Mouse (Mus musculus) urinary bladder, postnatal 10 days (tissue): ENCODE results near the gene F12.

Experiments
- DNase-seq: peaks from one replicate; pipeline ENCODE4 v3.0.0; 2022; ENCODE audit warnings: low spot score

The F12 gene

DNA sequence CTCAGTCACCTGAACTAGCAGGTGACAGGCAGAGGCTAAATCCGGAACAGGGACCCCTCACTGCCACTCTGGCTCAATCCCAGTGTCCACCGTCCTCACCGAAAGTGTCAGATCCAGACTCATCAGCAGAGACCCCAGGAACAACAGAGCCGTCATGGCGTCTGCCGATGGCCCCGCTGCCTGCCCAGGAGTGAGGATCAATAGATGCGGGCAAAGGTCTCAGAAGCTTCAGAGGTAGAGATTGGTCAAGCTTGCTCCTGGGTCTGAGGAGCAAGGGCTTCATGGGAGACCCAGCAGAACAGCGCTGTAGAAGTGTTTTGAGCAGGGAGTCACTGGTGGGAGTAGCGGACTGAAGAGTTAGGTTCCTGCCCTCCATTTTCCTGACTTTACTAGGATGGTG, at the start of gene F12:
Gene F12, minus strand, starts transcription at position 181 of the 400 bp plus-strand sequence.
- no peak for DNase-seq

DNA sequence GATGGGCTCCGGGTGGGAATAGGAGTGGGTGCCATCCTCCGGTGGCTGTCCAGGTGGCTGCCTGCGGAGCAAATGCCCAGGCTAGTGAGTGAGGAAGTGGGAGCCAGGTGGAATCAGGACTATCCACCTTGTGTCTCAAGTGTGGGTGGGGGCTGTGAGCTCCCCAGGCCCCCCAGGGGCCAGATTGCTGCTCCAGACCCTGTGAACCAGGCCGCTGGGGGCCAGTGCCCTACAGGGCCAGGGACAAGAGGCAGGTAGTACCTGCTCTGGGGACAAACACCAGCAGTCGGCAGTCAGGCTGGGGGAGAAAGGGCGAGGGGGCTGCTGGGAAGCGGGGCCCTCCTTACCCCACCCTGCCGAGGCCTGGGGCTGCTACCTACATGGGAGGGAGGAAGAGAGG, 49.7 kb upstream of the F12 start:
- DNase-seq, result no peak

DNA sequence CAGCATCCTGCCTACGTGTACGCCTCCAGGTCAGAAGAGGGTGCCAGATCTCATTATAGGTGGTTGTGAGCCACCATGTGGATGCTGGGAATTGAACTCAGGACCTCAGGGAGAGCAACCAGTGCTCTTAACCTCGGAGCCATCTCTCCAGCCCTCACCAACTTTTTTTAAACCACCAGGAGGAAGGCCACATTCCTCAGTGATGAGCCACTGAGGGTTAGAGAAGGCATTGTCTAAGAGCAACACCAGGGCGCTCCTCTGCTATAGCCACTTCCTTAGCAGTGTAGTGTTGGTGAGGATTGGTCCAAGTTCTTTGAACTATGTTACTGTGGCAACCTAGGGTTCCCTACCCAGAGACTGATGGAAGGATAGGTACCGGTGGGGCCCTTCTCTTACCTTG, 49.2 kb upstream of the F12 start:
- DNase-seq, result no peak

DNA sequence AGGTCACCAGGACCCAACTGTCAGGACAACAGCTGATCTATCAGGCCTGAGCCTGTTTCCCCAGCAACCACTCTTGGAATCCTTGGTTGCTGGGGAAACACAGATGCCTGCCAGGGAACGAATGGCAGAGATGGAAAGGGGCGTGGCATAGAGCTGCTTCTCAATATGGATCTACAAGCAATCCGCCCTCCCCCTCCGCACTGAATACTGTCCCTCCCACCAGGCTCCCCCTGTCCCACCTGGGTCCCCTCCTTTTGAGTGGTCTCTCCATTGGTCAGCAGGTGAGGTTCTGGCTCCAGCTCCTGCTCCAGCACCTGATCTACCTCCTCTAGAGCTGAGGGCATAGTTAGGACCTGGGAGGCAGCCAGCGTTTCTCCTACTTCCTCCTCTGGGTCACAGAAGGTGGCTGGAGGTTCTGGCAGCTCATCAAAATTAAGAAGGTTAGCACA, 48.1 kb upstream of the F12 start:
- no peak for DNase-seq

DNA sequence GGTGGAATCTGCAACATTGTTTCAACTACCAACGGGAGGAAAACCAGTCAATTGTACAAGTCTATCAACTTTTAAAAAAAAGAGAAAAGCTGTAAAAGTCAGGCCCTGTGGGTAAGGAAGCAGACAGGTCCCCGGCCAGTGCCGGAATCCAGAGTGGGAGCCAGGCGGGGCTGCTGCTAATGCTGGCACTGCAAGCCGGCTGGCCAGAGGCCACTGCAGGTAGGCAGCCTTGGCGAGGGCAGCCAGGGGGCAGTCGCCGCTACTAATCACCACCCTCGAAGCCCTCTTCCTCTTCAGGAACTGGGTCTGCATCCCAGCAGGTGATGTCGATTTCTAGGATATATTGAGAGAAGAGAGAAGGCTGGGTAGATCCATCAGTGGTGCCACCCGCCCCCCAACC, 47.4 kb upstream of the F12 start:
- DNase-seq, result no peak

DNA sequence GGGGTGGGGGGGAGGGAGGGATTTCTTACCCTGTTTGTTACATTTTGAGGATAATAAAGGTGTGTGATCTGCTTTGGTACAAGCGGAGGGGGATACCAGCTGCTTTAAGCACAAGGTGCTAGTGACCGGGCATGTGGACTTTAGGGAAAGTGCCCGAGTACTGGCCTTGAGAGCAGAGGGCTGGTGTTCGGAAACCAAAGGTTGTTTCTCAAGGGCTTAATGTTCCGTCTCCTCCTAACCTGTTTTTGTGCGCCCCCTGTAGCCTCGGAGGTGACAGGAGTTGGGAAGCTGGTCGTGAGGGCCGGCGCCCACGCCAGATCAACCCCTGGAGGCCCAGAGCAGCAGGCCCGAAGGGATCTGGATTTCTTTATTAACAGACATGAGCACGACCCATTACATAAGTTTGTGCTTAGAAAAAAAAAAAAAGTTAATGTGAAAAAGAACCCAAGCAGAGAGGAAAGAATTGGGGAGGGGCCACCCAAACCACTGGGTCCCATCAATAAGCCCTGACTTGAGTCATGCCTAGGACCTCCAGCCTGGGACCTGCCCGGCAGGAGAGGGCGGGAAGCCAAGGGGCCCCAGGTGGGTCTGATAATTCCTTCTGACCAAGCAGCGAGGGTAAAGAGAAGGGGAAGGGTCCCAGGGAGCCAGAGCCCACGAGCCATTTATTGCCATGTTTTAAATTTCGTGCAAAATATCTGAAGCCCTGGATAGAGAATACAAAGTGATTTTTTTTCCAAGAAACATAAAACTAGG, 46.7 kb upstream of the F12 start:
- DNase-seq, result no peak

DNA sequence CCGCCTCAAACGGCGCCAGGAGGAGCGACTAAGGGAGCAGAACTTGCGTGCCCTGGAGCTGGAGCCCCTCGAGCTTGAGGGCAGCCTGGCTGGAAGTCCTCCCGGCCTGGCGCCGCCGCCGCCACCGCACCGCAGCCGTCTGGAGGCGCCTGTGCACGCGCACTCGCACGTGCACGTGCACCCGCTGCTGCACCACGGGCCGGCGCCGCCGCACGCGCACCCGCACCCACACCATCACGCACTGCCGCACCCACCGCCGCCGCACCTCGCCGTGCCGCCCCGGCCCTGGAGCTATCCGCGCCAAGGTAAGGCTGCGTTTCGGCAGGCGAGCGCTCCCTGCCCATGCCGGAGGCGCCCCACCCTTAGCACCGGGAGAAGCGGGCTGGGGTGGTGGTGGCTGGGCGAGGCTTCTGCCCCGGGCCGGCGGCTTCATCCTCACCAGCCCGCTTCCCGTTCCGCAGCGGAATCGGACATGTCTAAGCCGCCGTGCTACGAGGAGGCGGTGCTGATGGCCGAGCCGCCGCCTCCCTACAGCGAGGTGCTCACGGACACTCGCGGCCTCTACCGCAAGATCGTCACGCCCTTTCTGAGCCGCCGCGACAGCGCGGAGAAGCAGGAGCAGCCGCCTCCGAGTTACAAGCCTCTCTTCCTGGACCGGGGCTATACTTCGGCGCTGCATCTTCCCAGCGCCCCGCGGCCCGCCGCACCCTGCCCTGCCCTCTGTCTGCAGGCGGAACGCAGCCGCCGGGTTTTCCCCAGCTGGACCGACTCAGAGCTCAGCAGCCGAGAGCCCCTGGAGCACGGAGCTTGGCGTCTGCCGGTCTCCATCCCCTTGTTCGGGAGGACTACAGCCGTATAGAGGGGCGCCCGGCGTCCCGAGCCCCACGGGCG, 45.8 kb upstream of the F12 start:
- no peak for DNase-seq

DNA sequence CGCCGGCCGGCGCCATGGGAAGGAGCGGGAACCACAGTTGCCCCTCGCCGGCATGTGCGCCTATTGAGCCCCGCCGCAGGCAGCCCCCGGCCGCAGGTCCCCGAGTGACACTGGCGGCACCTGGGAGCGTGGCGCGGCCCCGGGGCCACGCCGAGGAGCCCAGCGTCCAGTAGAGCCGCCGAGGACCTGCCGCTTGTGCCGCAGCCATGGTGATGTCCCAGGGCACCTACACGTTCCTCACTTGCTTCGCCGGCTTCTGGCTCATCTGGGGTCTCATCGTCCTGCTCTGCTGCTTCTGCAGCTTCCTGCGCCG, 45.2 kb upstream of the F12 start:
- no peak for DNase-seq

DNA sequence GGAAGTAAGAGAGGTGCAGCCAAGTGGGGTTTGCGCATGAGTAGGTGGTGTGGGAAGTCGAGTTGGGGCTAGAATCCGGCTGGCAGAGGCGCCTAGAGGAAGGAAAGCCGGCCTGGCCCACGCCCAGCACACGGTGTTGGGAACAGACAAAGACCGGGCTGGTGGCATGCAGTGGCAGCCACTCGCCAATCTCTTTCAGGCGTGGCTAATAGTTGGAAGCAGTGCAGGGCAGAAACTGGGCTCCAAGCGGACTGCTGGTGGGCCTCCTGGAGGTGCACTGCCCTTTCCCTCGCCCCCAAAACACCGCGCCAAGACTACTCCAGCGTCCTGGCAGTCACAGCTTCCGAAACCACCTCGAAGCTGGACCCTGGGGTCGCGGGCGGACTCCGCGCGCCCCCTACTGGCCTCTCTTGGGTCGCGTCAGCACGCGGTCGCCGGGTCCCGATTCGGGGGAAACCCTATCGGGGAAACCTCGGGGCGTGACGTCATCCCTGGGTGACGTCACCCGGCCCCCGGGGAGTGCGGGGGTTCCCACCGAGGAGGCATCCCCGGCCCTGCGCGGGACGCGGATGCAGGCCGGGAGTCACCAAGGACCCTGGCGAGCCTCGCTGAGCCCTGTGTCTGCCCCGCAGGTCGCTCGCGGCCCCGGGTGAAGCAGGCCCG, 44.7 kb upstream of the F12 start:
- DNase-seq, result no peak

DNA sequence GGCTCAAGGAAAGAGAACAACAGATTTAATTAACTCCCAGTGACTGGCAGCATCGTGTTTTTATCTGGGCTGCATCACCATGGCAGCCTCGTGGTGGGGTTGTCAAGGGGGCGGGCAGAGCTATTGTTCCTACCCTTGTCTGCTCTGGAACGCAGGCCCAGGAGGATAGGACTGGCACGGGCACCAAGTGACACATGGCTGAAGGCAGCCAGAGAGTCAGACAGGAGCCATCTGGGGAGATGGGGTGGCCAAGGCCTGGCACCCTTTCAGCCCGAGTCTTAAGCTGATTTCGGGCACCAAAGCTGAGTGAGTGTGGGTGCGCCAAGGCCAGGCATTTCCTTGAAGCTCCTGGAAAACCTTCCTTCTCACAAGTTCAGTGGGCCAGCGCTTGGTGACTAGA, 43.8 kb upstream of the F12 start:
- DNase-seq, result no peak

DNA sequence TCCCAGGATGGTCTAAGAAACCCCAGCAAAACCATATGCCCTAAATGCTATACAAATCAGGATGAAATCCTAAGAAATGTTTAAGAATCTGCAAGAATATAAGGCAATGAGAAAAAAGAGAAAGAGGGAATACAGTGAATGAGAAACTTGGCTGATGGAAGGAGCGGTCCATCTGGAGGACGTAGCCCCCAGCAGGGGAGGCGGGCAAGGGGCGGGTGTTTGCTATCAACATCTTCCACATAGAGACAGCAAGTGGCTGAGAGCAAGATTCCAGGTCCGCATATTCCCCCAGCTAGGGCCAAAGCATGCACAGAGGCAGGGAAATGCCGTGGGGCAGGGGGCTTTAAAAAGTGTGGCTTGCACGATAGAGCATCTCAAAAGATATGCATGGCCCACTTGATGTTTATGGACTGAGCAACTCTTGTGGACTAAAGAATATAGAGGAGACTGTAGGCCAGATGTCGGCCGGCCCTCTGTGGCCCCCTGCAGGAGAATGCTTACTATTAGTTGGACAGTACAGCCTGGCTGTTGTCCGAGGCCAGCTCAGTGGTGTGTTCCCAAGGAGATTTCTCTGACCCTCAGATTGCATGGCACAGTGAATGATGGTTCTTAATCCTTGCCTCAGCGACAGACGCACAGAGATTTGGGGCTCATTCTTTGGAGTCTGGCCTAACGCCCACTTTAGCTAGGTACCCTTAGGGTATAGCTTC, 42.4 kb upstream of the F12 start:
- DNase-seq, result no peak

DNA sequence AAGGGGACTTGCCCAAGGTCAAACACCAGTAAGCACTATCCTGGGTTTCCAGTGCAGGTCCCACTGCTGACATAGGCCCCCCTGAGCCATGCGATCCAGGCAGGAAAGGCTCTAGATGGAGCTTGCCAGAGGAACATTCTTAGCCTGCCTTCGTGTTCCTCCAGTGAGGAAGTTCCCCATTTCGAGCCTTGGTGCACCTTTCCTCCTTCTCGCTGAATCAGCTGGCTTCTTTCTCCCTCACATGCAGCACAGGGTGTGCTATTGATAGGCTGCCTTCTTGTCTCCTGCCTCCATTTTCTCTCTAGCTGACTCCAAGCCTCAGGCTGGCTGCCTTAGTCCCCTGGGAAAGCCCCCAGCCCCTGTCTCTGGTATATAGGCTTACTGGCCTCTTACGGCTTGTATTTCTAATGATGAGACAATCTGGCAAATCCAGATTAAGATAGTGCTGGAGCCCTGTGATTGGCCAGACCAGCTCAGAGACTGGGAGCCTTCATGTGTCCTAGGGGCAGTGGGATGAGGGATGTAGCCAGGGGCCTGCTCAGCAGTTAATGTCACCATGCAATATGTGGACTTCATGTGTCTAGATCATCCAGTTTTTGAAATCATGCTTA, 39.3 kb upstream of the F12 start:
- DNase-seq, result no peak

DNA sequence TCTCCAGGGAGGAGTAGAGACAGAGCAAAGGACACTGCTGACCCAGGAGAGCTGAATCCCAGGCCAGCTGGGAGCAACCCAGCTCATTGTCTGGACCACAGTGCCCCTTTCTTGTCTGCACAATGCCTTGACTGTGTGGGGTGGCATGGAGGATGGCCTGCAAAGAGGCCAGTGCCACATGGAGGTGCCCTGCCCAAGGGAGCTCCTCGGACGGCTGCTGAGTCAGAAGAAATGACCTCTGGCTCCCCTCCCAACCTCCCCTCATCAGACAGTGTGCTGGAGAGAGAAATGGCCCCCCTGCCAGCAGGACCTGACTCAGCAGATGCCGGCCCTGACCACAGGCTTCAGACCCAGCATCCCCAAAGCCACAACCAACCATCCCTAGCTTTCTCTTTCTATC, 38.6 kb upstream of the F12 start:
- no peak for DNase-seq

DNA sequence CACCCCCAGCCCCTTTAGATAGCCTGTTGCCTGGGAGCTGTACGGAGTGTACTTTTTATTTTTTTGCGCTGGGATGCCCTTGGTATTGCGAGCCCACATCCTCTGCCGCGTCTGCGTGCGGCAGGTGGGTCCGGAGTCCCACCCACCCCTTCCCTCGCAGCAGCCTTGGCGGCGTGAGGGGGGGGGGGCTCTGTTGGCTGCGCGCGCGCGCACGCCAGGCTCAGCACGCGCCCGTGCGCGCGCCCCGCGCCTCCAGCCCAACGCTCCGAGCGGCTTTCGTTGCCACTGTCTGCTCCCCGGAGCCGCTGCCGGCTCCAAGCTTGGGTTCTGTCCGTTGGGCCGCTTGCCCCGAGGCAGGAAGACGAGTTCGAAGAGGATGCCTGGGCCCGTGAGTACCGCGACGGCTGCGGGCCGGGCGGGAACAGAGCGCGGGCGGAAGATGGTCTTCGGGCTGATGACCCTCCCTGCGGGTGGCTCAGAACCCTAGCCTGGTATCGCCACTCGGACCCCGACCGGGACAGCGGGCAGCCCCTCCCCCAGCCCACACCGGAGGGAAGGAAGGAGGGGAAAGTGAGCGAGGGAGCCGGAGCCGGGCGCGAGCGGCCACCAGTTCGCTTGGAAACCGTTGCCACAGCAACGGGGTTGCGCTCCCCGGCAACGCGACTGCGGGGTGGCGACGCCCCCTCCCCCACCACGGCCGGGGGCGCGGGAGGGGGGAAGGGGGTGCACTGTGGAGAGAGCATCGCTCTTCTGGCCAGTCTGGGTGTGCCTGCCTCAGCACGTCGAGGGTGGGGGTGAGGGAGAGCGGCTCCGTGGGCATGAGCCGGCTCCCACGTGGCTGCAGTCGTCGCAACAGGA, 37.7 kb upstream of the F12 start, which contains the start of gene Prr7:
Gene Prr7, plus strand, starts transcription at position 241 of the 858 bp plus-strand sequence.
- no peak for DNase-seq

DNA sequence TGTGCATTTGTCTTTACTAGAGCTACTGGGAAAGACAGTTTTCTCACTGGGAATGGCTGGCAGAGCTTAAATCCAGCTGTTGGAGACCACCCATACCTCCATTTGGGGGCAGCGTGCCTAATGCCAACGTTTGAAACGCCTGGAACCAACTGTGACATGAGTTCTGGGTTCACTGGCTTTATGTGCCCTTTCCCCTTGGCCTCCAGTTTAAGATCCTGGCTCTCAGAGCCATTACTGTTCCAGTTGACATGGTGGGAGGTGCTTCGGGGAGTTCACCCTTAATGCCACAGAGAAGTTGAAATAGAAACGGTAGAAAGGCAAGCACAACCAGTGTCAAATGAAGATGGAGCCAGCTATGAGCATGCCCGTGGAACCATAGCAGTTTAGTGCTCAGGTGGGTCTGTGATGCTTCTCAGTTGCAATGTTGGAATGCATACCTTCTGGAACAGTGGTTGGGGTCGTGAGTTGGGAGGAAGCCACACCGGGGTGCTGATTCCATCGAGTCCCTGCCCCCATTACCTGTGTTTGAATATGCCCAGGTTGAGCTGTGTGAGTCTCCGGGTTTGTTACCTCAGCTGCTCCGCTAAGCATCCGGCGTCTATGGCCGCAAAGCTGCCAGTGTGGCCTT, 36.9 kb upstream of the F12 start:
- no peak for DNase-seq

DNA sequence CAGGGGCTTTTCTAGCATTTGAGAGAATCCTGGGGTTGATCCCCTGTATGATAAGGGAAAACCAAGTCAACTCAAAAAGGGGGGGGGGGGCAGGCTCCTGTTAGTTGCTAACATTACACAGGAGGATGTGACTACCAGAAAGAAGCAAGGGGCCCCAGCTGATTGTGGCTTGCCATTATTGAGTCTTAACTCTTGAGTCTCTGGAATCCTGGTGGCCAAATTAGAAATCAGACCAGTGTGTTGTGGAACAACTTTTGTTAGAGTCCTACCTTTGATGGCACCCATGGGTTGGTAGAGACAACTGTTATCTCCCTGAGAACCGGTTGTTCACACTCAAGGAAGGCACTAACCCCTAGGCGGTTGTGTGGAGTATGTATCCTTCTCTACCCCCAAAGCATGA, 36.4 kb upstream of the F12 start:
- no peak for DNase-seq

DNA sequence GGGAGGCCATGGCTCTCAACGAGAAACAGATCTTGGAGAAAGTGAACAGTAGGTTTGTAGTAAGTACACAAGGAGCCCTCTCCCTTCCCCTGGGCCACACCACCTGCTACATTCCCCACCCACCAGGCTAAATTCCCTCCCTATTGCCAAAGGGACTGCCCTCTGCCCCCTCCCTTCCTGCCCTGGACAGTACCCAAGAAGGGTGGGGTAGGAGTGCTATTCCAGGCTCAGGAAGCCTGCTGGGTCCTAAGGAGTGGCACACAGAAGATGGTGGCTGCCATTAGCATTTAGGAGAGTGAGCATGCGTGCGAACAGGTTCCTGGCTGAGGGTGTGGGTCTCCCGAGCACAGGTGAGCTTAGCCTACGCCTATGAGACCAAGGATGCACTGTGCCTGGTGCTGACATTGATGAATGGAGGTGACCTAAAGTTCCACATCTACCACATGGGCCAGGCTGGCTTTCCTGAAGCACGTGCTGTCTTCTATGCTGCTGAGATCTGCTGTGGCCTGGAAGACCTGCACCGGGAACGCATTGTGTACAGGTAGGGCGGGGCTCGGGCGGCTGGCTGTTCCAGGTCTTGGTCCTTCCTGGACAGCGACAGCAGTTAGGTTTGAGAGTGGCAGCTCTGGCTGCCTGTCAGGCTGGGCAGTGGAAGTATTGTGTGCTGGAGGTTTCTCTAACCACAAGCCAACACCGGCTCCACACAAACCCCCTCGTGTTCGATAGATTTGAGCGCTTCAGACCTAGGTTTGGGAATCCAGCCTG, 25.4 kb upstream of the F12 start:
- no peak for DNase-seq

DNA sequence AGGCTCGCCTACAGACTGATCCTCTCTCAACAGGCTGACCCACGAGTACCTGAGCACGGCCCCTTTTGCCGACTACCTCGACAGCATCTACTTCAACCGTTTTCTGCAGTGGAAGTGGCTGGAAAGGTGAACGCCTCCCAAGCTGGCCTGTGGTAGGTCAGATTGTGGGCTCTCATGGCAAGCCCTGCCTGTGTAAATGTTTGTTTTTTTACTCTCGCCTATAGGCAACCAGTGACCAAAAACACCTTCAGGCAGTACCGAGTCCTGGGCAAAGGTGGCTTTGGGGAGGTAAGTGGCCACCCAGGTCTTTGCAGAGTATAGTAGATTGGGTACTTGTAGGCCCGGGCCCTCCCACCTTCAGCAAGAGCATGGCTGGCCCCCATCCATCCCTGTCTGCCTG, 24.7 kb upstream of the F12 start:
- no peak for DNase-seq

DNA sequence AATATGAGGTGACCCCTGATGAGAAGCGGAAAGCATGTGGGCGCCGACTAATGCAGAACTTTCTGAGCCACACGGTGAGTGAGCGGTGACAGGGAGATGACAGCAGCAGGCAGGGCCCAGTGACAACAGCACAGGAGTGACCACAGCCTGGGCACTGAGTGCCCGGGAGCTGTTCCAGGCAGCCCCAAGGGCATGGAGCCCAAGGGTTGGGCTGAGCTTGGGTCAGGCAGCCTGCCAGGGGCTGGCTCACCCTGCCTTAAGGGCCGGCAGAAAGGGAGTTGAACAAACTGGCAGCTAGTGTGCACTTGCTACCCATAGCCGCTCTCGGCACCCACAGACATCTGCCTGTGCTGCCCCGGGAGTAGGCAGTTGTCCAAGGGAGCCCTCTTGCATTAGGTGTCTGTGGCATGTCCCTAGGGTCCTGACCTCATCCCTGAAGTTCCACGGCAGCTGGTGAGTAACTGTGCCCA, 24.0 kb upstream of the F12 start:
- no peak for DNase-seq
